Mouse (Mus musculus) erythroblast, embryonic 14.5 days (primary cell): Measurements from ENCODE around the gene D2hgdh.

Source experiments
- GATA1 ChIP-seq: IDR thresholded peaks from 2 replicates; pipeline ENCODE4 v1.6.1; 2012; ENCODE audit warnings: low read length, inconsistent platforms, mixed read lengths
- TAL1 ChIP-seq: IDR thresholded peaks from 3 replicates; pipeline ENCODE4 v1.6.1; 2012; ENCODE audit warnings: low read length, inconsistent platforms, mixed read lengths

DNA sequence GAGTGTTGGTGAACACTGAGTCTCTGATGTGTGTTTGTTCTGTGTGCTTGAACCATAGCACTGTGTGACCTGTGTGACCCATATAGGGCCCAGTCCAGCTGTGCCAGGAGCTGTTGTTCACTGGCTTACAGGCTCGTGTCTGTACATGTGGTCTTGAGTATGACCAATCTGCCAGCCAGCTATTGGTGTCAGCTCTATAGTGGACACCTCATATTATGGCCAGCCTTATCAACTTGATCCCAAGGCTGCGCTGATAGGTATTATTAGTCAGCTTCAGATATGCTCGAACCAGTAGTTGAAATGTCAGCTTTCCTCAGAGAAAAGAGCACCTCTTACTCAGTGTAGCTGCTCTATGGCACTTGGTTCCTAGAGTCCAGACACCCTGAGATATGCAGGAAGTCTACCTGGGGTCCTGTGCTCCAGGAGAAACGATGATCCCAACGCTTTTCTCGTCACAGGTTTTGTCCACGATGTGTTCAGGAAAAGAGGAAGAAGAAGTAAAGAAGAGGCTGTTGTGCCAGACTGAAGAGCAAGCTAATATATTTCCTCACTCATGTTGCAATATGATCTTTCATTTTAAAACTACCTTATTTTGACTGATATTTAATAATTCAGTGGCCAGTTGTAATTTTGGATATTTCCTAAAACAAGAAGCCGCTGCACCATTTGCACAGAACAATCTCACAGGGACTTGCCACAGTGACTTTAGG is 6.7 kb upstream of the D2hgdh start:
- TF ChIP-seq TAL1 (no peak), GATA1 (no peak)
